Mouse (Mus musculus): ENCODE data around the gene Usp22. TPM values are rescaled to one million over a fixed set of nuclear protein-coding genes. Genes with fewer than 3 reads are reported as not detected.
"Not testable (repeated sequence)": the region's sequence is repeated elsewhere in the genome, so short reads cannot be mapped to it uniquely, and the experiment has no call there.

Usp22 gene
- total RNA-seq, 2 experiments from 2014 or later = 107 to 109 TPM

GRCm38 (mm10) chr11:61192123-61192522 is 17.3 kb upstream of the Usp22 start:
- DNase-seq (ENCODE audit: low spot score in 2 of 2) = not testable (repeated sequence)

GRCm38 (mm10) chr11:61190776-61191175 is 15.9 kb upstream of the Usp22 start:
- no peak for DNase-seq (ENCODE audit: low spot score in 2 of 2)

GRCm38 (mm10) chr11:61183820-61184219 is 9.0 kb upstream of the Usp22 start:
- no peak for DNase-seq (ENCODE audit: low spot score in 2 of 2)

- no peak for DNase-seq (ENCODE audit: low spot score in 2 of 2)
Measured at GRCm38 (mm10) chr11:61181624-61182023, 6.8 kb upstream of the Usp22 start.

- no peak for DNase-seq (ENCODE audit: low spot score in 2 of 2)
Measured at GRCm38 (mm10) chr11:61180361-61180760, 5.5 kb upstream of the Usp22 start.

- DNase-seq (ENCODE audit: low spot score in 2 of 2) = no peak
Measured at GRCm38 (mm10) chr11:61176321-61176720, 1.5 kb upstream of the Usp22 start.

GRCm38 (mm10) chr11:61175778-61176177 is 923 bp upstream of the Usp22 start:
- DNase-seq (ENCODE audit: low spot score in 2 of 2) = no peak

GRCm38 (mm10) chr11:61174291-61174820 is 499 bp downstream of the Usp22 start:
- peak; percentile 14 to 53 for DNase-seq (ENCODE audit: low spot score in 2 of 2)

GRCm38 (mm10) chr11:61173477-61173876 is 1.4 kb downstream of the Usp22 start:
- DNase-seq (ENCODE audit: low spot score in 2 of 2) = not testable (repeated sequence)

- DNase-seq (ENCODE audit: low spot score in 2 of 2) = no peak
Measured at GRCm38 (mm10) chr11:61170184-61170583, 4.7 kb downstream of the Usp22 start.

GRCm38 (mm10) chr11:61164881-61165280 is 10.0 kb downstream of the Usp22 start:
- DNase-seq (ENCODE audit: low spot score in 2 of 2) = no peak

GRCm38 (mm10) chr11:61164366-61164765 is 10.5 kb downstream of the Usp22 start:
- DNase-seq (ENCODE audit: low spot score in 2 of 2) = no peak

GRCm38 (mm10) chr11:61163341-61163740 is 11.5 kb downstream of the Usp22 start:
- DNase-seq (ENCODE audit: low spot score in 2 of 2) = no peak

- DNase-seq (ENCODE audit: low spot score in 2 of 2) = no peak
Measured at GRCm38 (mm10) chr11:61162776-61163175, 12.1 kb downstream of the Usp22 start.

- DNase-seq (ENCODE audit: low spot score in 2 of 2) = no peak
Measured at GRCm38 (mm10) chr11:61161121-61161520, 13.7 kb downstream of the Usp22 start.

GRCm38 (mm10) chr11:61159796-61160732 is 14.8 kb downstream of the Usp22 start:
- DNase-seq (ENCODE audit: low spot score in 2 of 2) = no peak

GRCm38 (mm10) chr11:61158141-61158540 is 16.7 kb downstream of the Usp22 start:
- DNase-seq (ENCODE audit: low spot score in 2 of 2) = no peak

GRCm38 (mm10) chr11:61155727-61156126 is 19.1 kb downstream of the Usp22 start:
- DNase-seq (ENCODE audit: low spot score in 2 of 2) = peak in 1 of 2 experiments; percentile 22

- DNase-seq (ENCODE audit: low spot score in 2 of 2) = no peak
Measured at GRCm38 (mm10) chr11:61150233-61151001, 24.4 kb downstream of the Usp22 start.

- peak in 1 of 2 experiments; percentile 13 for DNase-seq (ENCODE audit: low spot score in 2 of 2)
Measured at GRCm38 (mm10) chr11:61147300-61147683, 27.6 kb downstream of the Usp22 start.

GRCm38 (mm10) chr11:61146645-61147299 is 28.1 kb downstream of the Usp22 start:
- no peak for DNase-seq (ENCODE audit: low spot score in 2 of 2)

All from adrenal gland, postnatal 4 days (tissue).